Comparison of ENCODE assay signal across 11 mouse cellular contexts in the genomic region with DNA sequence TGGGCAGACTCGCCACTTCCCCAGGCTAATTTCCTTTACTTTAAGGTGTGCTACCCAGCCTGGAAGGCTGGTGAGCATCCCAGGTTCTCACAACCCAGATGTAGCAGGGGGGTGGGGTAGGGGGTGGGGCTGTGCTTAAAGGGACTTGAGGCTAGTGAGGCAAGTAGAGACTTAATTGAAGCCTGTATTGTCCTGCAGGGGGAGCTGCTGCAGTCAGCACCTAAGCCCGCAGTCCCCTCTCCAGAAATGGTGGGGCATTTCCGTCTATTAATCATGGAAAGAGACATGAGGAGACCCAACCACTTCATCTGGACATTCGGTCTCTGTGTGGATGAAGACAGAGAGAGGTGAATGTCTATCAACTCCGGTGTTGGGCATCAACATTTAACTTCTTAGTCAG. TPM values are rescaled to one million over a fixed set of nuclear protein-coding genes. Genes with fewer than 3 reads are reported as not detected.
A peak's percentile ranks its signal among the peaks of the same experiment; 100 is the strongest.
DNase-seq lines count a peak whose midpoint lies in the region; ATAC-seq and TF ChIP-seq lines count a peak whose summit lies in the region.
"Had no signal": no experiment of that assay in that cellular context is flagged by ENCODE, and none has a peak within 500 bp of the region (broad histone marks: within the 10 kb centered on the region; RNA-seq: fewer than 3 reads in every experiment).

No protein-coding gene starts in this region.

- H3K4me2 ChIP-seq in midbrain, embryonic 11.5 days = no peak overlapping the region
- H3K4me2 ChIP-seq in midbrain, embryonic 14.5 days (ENCODE audit: low read length) = no peak overlapping the region
- peak overlapping the region; percentile 73 for H3K4me2 ChIP-seq in liver, postnatal 0 days (ENCODE audit: low read depth, low read length)
- H3K4me2 ChIP-seq: midbrain, embryonic 13.5 days had no signal

- no peaks in the 10 kb centered on the region; the same call in 1 of the 2 replicates for H3K27me3 ChIP-seq in heart, adult 2 months (ENCODE audit: control insufficient read depth, insufficient read depth, low read length)
- H3K27me3 ChIP-seq in midbrain, embryonic 11.5 days (ENCODE audit: control insufficient read depth, insufficient read depth, low read length) = peaks cover 8% of the 10 kb centered on the region
- H3K27me3 ChIP-seq in midbrain, embryonic 14.5 days (ENCODE audit: control insufficient read depth, insufficient read depth, low read length) = no peaks in the 10 kb centered on the region
- H3K27me3 ChIP-seq in liver, postnatal 0 days (ENCODE audit: insufficient read depth, low read length) = peaks cover 3% of the 10 kb centered on the region; the same call in 1 of the 2 replicates

- TF ChIP-seq CTCF in heart, adult 2 months (IDR thresholded peaks at IDR 0.05) = peak; percentile 43
- peak; percentile 23; the same call in 1 of the 2 replicates for TF ChIP-seq CTCF in bone marrow macrophage, adult 2 months (IDR thresholded peaks at IDR 0.05; ENCODE audit: low read depth, low read length)
- peak; percentile 73 for TF ChIP-seq CTCF in liver, postnatal 0 days (IDR thresholded peaks at IDR 0.05; ENCODE audit: low read depth)

- no peaks in the 10 kb centered on the region for H3K4me1 ChIP-seq in heart, adult 2 months (ENCODE audit: control insufficient read depth, insufficient read depth, low read length)
- no peaks in the 10 kb centered on the region for H3K4me1 ChIP-seq in midbrain, embryonic 11.5 days (ENCODE audit: control insufficient read depth, insufficient read depth, low read length)
- no peaks in the 10 kb centered on the region for H3K4me1 ChIP-seq in midbrain, embryonic 14.5 days (ENCODE audit: control insufficient read depth, insufficient read depth, low read length)
- H3K4me1 ChIP-seq in bone marrow macrophage, adult 2 months (ENCODE audit: control insufficient read depth, insufficient read depth, low read length) = peaks cover 18% of the 10 kb centered on the region
- H3K4me1 ChIP-seq in liver, postnatal 0 days (ENCODE audit: insufficient read depth) = peaks cover 33% of the 10 kb centered on the region
- H3K4me1 ChIP-seq: midbrain, embryonic 13.5 days had no signal

- DNase-seq in heart, adult 2 months = no peak
- no peak for DNase-seq in heart, adult 18-20 months
- DNase-seq in midbrain, embryonic 11.5 days (ENCODE audit: low spot score, missing footprints) = peak; percentile 76
- DNase-seq in midbrain, embryonic 14.5 days = no peak
- DNase-seq in liver, postnatal 0 days = peak; percentile 63
- DNase-seq in cerebellum, adult 18-20 months = no peak
- DNase-seq in cerebellum, adult 9-11 months = no peak
- DNase-seq: kidney, adult 8-10 months had no signal

- no peak overlapping the region for H3K4me3 ChIP-seq in heart, adult 2 months
- no peak overlapping the region for H3K4me3 ChIP-seq in midbrain, embryonic 11.5 days (ENCODE audit: low read depth, low read length)
- no peak overlapping the region for H3K4me3 ChIP-seq in midbrain, embryonic 14.5 days (replicated peaks; ENCODE audit: low read depth, low read length)
- H3K4me3 ChIP-seq in bone marrow macrophage, adult 2 months (ENCODE audit: insufficient read depth, low read length) = no peak overlapping the region
- H3K4me3 ChIP-seq in liver, postnatal 0 days (ENCODE audit: low read depth, low read length) = peak overlapping the region; percentile 62
- H3K4me3 ChIP-seq: midbrain, embryonic 13.5 days had no signal

- 50% methylated on average over 5 of the region's 5 CpGs for WGBS in heart, adult 2 months
- WGBS in midbrain, embryonic 11.5 days = 34% methylated on average over 5 of the region's 5 CpGs
- 31% methylated on average over 5 of the region's 5 CpGs for WGBS in midbrain, embryonic 14.5 days
- 35% methylated on average over 5 of the region's 5 CpGs for WGBS in liver, postnatal 0 days (ENCODE audit: insufficient replicate concordance)

- H3K36me3 ChIP-seq in heart, adult 2 months (ENCODE audit: control insufficient read depth, insufficient read depth, low read length) = no peaks in the 10 kb centered on the region
- no peaks in the 10 kb centered on the region for H3K36me3 ChIP-seq in midbrain, embryonic 11.5 days (ENCODE audit: control insufficient read depth, insufficient read depth, low read length)
- H3K36me3 ChIP-seq in midbrain, embryonic 14.5 days (ENCODE audit: control insufficient read depth, insufficient read depth, low read length) = no peaks in the 10 kb centered on the region
- H3K36me3 ChIP-seq in liver, postnatal 0 days (replicated peaks; ENCODE audit: insufficient read depth, low read length) = peaks cover 30% of the 10 kb centered on the region
- H3K36me3 ChIP-seq: midbrain, embryonic 13.5 days had no signal

- no peak overlapping the region for H3K9ac ChIP-seq in heart, adult 2 months (ENCODE audit: low read depth, low read length)
- no peak overlapping the region for H3K9ac ChIP-seq in midbrain, embryonic 11.5 days (ENCODE audit: low read length)
- H3K9ac ChIP-seq in midbrain, embryonic 14.5 days (replicated peaks; ENCODE audit: low read length) = no peak overlapping the region
- H3K9ac ChIP-seq in liver, postnatal 0 days (replicated peaks) = peak overlapping the region; percentile 55
- H3K9ac ChIP-seq: midbrain, embryonic 13.5 days had no signal

- H3K9me3 ChIP-seq in midbrain, embryonic 11.5 days (ENCODE audit: control insufficient read depth, low read length) = no peaks in the 10 kb centered on the region
- no peaks in the 10 kb centered on the region for H3K9me3 ChIP-seq in midbrain, embryonic 14.5 days (ENCODE audit: control insufficient read depth, low read length)
- no peaks in the 10 kb centered on the region for H3K9me3 ChIP-seq in liver, postnatal 0 days (ENCODE audit: low read length)
- H3K9me3 ChIP-seq: midbrain, embryonic 13.5 days had no signal

- intact Hi-C loops in heart, adult 2 months (cut with DNase I) = no loop called here

- ATAC-seq in midbrain, embryonic 11.5 days (ENCODE audit: low FRiP score) = no peak
- ATAC-seq in midbrain, embryonic 14.5 days (ENCODE audit: low FRiP score, low TSS enrichment) = no peak
- peak; percentile 59 for ATAC-seq in liver, postnatal 0 days
- ATAC-seq: midbrain, embryonic 13.5 days had no signal

- no peak for TF ChIP-seq POLR2A in heart, adult 2 months (IDR thresholded peaks at IDR 0.05; ENCODE audit: insufficient read depth, low read depth, low read length)
- TF ChIP-seq POLR2A in bone marrow macrophage, adult 2 months (IDR thresholded peaks at IDR 0.05; ENCODE audit: borderline replicate concordance, low read depth, low read length) = no peak

- H3K79me2 ChIP-seq in heart, adult 2 months (replicated peaks; ENCODE audit: control insufficient read depth, insufficient read depth, low read length) = no peaks in the 10 kb centered on the region

- TF ChIP-seq EP300 in heart, adult 2 months (IDR thresholded peaks at IDR 0.05; ENCODE audit: insufficient read depth, low read depth, low read length) = no peak
- no peak for TF ChIP-seq EP300 in liver, postnatal 0 days (IDR thresholded peaks at IDR 0.05; ENCODE audit: low read depth)

- no peak overlapping the region for H3K27ac ChIP-seq in heart, adult 2 months
- H3K27ac ChIP-seq in midbrain, embryonic 11.5 days (ENCODE audit: low read depth, low read length) = no peak overlapping the region
- no peak overlapping the region for H3K27ac ChIP-seq in midbrain, embryonic 14.5 days (replicated peaks; ENCODE audit: low read depth, low read length)
- H3K27ac ChIP-seq in bone marrow macrophage, adult 2 months (ENCODE audit: insufficient read depth, low read depth, low read length) = no peak overlapping the region
- H3K27ac ChIP-seq in liver, postnatal 0 days (ENCODE audit: low read depth) = peak overlapping the region; percentile 90
- H3K27ac ChIP-seq: midbrain, embryonic 13.5 days had no signal

RNA-seq across cellular contexts. Expression of gene Gfi1b, which starts 5.4 kb away (rescaled TPM):
- not detected for total RNA-seq in heart, adult 2 months (2021)
- polyA plus RNA-seq in heart, adult 2 months (2012; rRNA removed) = 0.12 TPM in 2 replicates
- not detected for total RNA-seq in heart, adult 18-20 months (2021)
- 2.8 and 3.3 TPM in 2 replicates for polyA plus RNA-seq in midbrain, embryonic 11.5 days (2014; fragmentation: Nextera tagmentation; extraction: Ambion mirVana)
- polyA plus RNA-seq in midbrain, embryonic 14.5 days (2014; fragmentation: Nextera tagmentation; extraction: Ambion mirVana) = 0.12 TPM in 1 of 2 replicates, not detected in the other
- polyA plus RNA-seq in bone marrow macrophage, adult 2 months (2012; ENCODE audit: insufficient read depth, insufficient read length, missing spikeins) = 0.55 TPM in 1 of 2 replicates, not detected in the other
- 48.9 and 52.2 TPM in 2 replicates for polyA plus RNA-seq in liver, postnatal 0 days (2015; fragmentation: Nextera tagmentation; extraction: Ambion mirVana)
- total RNA-seq: left cerebral cortex, postnatal 36 days had no signal

RNA-seq across cellular contexts. Expression of gene Tsc1, which starts 24.7 kb away (rescaled TPM):
- total RNA-seq in heart, adult 2 months (2021) = 10 to 100 TPM; 24.9 to 29.3 TPM
- 11.5 and 22.7 TPM in 2 replicates for polyA plus RNA-seq in heart, adult 2 months (2012; rRNA removed)
- 10 to 100 TPM; 26.6 to 28.4 TPM for total RNA-seq in heart, adult 18-20 months (2021)
- 19.5 and 22.3 TPM in 2 replicates for polyA plus RNA-seq in midbrain, embryonic 11.5 days (2014; fragmentation: Nextera tagmentation; extraction: Ambion mirVana)
- polyA plus RNA-seq in midbrain, embryonic 14.5 days (2014; fragmentation: Nextera tagmentation; extraction: Ambion mirVana) = 23.0 and 32.9 TPM in 2 replicates
- polyA plus RNA-seq in bone marrow macrophage, adult 2 months (2012; ENCODE audit: insufficient read depth, insufficient read length, missing spikeins) = 19.0 and 21.4 TPM in 2 replicates
- polyA plus RNA-seq in liver, postnatal 0 days (2015; fragmentation: Nextera tagmentation; extraction: Ambion mirVana) = 3.7 TPM in 2 replicates

RNA-seq across cellular contexts. Expression of gene Gtf3c5, which starts 32.8 kb away (rescaled TPM):
- 10 to 100 TPM; 11.0 to 12.2 TPM for total RNA-seq in heart, adult 2 months (2021)
- 14.3 and 21.9 TPM in 2 replicates for polyA plus RNA-seq in heart, adult 2 months (2012; rRNA removed)
- total RNA-seq in heart, adult 18-20 months (2021) = 10 to 100 TPM in 1 of 2 experiments, 1 to 10 TPM in 1; 9.3 to 10.2 TPM
- 38.8 and 40.5 TPM in 2 replicates for polyA plus RNA-seq in midbrain, embryonic 11.5 days (2014; fragmentation: Nextera tagmentation; extraction: Ambion mirVana)
- 30.5 and 31.0 TPM in 2 replicates for polyA plus RNA-seq in midbrain, embryonic 14.5 days (2014; fragmentation: Nextera tagmentation; extraction: Ambion mirVana)
- 11.3 and 12.9 TPM in 2 replicates for polyA plus RNA-seq in bone marrow macrophage, adult 2 months (2012; ENCODE audit: insufficient read depth, insufficient read length, missing spikeins)
- 4.5 and 5.8 TPM in 2 replicates for polyA plus RNA-seq in liver, postnatal 0 days (2015; fragmentation: Nextera tagmentation; extraction: Ambion mirVana)

RNA-seq across cellular contexts. Expression of gene Cel, which starts 53.2 kb away (rescaled TPM):
- total RNA-seq in heart, adult 2 months (2021) = not detected
- not detected in 2 replicates for polyA plus RNA-seq in heart, adult 2 months (2012; rRNA removed)
- total RNA-seq in heart, adult 18-20 months (2021) = not detected
- 0.07 TPM in 1 of 2 replicates, not detected in the other for polyA plus RNA-seq in midbrain, embryonic 11.5 days (2014; fragmentation: Nextera tagmentation; extraction: Ambion mirVana)
- not detected in 2 replicates for polyA plus RNA-seq in midbrain, embryonic 14.5 days (2014; fragmentation: Nextera tagmentation; extraction: Ambion mirVana)
- polyA plus RNA-seq in bone marrow macrophage, adult 2 months (2012; ENCODE audit: insufficient read depth, insufficient read length, missing spikeins) = not detected in 2 replicates
- polyA plus RNA-seq in liver, postnatal 0 days (2015; fragmentation: Nextera tagmentation; extraction: Ambion mirVana) = 4.7 TPM in 1 of 2 replicates, not detected in the other
- total RNA-seq: left cerebral cortex, postnatal 36 days had no signal

Comparison
In these comparisons a context has a peak if more than half of its experiments do, and no peak if none do; other contexts are left out.
1. DNase-seq: peak in midbrain, embryonic 11.5 days (single experiment) and liver, postnatal 0 days (single experiment); none in heart, adult 2 months (0 of 2), heart, adult 18-20 months (0 of 2), midbrain, embryonic 14.5 days (single experiment), cerebellum, adult 18-20 months (0 of 2) and cerebellum, adult 9-11 months (single experiment).
2. CTCF ChIP-seq: peak in every context shown above with its lines; median percentile 73 in liver, postnatal 0 days; 43 in heart, adult 2 months; 23 in bone marrow macrophage, adult 2 months.
3. RNA of gene Gfi1b, which starts 5.4 kb away (polyA plus RNA-seq): 48.9 to 52.2 TPM in liver, postnatal 0 days; 2.8 to 3.3 TPM in midbrain, embryonic 11.5 days, 0.55 TPM in bone marrow macrophage, adult 2 months, 0.12 TPM in midbrain, embryonic 14.5 days and 0.12 TPM in heart, adult 2 months; every median in the first group is over 10 times any median in the second.